Mouse (Mus musculus) stomach, embryonic 16.5 days (tissue): ENCODE measurements around the gene Cdc34. TPM values are rescaled to one million over a fixed set of nuclear protein-coding genes. Genes with fewer than 3 reads are reported as not detected.

Experiments
- ATAC-seq: fragments of 200-750 bp; cut with Nextera tagmentation; 2 replicates; pipeline ENCODE4 v1.8.0; 2017; ENCODE audit warnings: moderate number of reproducible peaks, moderate TSS enrichment; ENCODE audit not compliant: insufficient read depth, low FRiP score
- H3K27ac ChIP-seq: fragments of 300-500 bp; sonication (generic); 2 replicates; pipeline ENCODE4 v1.5.1; 2014; ENCODE audit warnings: low read length
- H3K27me3 ChIP-seq: fragments of 300-500 bp; sonication (generic); 2 replicates; pipeline ENCODE4 v1.6.1; 2014; ENCODE audit warnings: low read length, control low read depth, mixed read lengths; ENCODE audit not compliant: control insufficient read depth, insufficient read depth
- H3K36me3 ChIP-seq: fragments of 300-500 bp; sonication (generic); 2 replicates; pipeline ENCODE4 v1.6.1; 2014; ENCODE audit warnings: low read length; ENCODE audit not compliant: control insufficient read depth, insufficient read depth
- H3K4me1 ChIP-seq: fragments of 300-500 bp; sonication (generic); 2 replicates; pipeline ENCODE4 v1.6.1; 2014; ENCODE audit warnings: low read length, control low read depth, mixed read lengths; ENCODE audit not compliant: control insufficient read depth, insufficient read depth
- H3K4me2 ChIP-seq: fragments of 300-500 bp; sonication (generic); 2 replicates; pipeline ENCODE4 v1.6.1; 2014; ENCODE audit warnings: low read depth, low read length, mixed read lengths
- H3K4me3 ChIP-seq: fragments of 300-500 bp; sonication (generic); replicated peaks from 2 replicates; pipeline ENCODE4 v1.5.1; 2014; ENCODE audit warnings: mild to moderate bottlenecking, low read length
- H3K9ac ChIP-seq: fragments of 300-500 bp; sonication (generic); 2 replicates; pipeline ENCODE4 v1.6.1; 2014; ENCODE audit warnings: low read length
- H3K9me3 ChIP-seq: fragments of 300-500 bp; sonication (generic); replicated peaks from 2 replicates; pipeline ENCODE4 v1.6.1; 2016; ENCODE audit warnings: low read length, control low read depth; ENCODE audit not compliant: control insufficient read depth
- WGBS: fragments of 180-500 bp; shearing (Covaris S2); extraction: QIAGEN DNeasy Blood & Tissue Kit; methylation state at CpG from one replicate; pipeline ENCODE4 v1.1.7; 2014; 5-methylcytosine and 5-hydroxymethylcytosine counted together
- polyA plus RNA-seq: library from polyadenylated mRNA; unstranded; fragments of >200 nt; fragmentation: Nextera tagmentation; extraction: Ambion mirVana; gene quantifications from 2 replicates; pipeline ENCODE4 v1.2.1, GENCODE M21; 2015

The Cdc34 gene
- polyA plus RNA-seq, 1 experiment from 2014 or later, result 84.6 TPM

GRCm38 (mm10) chr10:79717640-79718357, 35.8 kb downstream of the Cdc34 start:
- 4% methylated on average over 43 of the region's 43 CpGs for WGBS
- Histone ChIP-seq H3K9ac (no peak overlapping the region), H3K9me3 (no peaks in the 10 kb centered on the region), H3K4me2 (peak overlapping the region; percentile 95), H3K4me3 (peak overlapping the region; percentile 63), H3K27ac (no peak overlapping the region), H3K4me1 (peaks cover 14% of the 10 kb centered on the region), H3K27me3 (peaks cover 41% of the 10 kb centered on the region), H3K36me3 (no peaks in the 10 kb centered on the region)
- no peak for ATAC-seq

DNA sequence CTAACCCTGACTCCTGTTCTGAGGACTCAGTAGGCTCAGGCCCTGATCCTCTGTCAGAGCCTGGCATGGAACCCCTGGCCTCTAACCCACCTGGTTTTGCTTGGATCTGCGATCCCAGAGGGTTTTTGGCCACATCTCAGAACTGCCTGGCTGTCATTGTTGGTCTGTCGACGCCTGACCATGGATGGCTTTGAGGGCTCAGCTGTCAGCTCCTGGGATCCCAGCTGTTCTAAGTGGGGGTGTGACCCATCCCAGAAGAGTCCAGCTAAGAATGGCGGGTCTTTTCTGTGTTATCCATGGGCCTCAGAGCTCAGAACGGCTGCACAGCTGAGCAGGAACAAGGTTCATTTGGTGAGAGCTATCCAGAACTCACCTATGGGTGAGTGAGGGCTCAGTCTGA, 39.1 kb downstream of the Cdc34 start:
- H3K36me3 ChIP-seq, result no peaks in the 10 kb centered on the region
- H3K4me2 ChIP-seq, result no peak overlapping the region
- ATAC-seq, result no peak
- no peak overlapping the region for H3K9ac ChIP-seq
- peaks cover 13% of the 10 kb centered on the region for H3K4me1 ChIP-seq
- H3K4me3 ChIP-seq, result no peak overlapping the region
- no peak overlapping the region for H3K27ac ChIP-seq
- no peaks in the 10 kb centered on the region for H3K9me3 ChIP-seq
- 59% methylated on average over 5 of the region's 5 CpGs for WGBS
- peaks cover 21% of the 10 kb centered on the region for H3K27me3 ChIP-seq

DNA sequence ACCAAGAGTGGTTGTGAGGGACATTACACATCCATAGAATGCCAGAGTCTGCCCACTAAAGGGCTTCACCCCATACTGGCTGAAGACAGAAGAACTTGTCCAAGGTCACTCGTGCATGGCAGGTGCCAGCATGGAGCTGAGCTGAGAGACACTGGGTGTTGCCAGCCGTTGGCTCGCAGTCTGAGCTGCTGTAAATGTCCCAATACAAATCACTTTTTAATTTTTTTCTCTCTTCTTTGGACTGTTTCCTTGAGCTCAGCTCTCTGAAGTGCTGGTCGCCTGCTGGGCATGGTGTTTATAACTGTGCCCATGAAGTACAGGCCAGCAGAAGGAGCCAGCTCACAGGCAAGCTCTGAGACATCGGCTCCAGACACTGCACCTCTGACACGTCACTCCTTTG, 41.1 kb downstream of the Cdc34 start:
- H3K4me3 ChIP-seq, result no peak overlapping the region
- H3K27ac ChIP-seq, result no peak overlapping the region
- H3K4me2 ChIP-seq, result no peak overlapping the region
- H3K4me1 ChIP-seq, result no peaks in the 10 kb centered on the region
- no peaks in the 10 kb centered on the region for H3K9me3 ChIP-seq
- 63% methylated on average over 6 of the region's 6 CpGs for WGBS
- H3K9ac ChIP-seq, result no peak overlapping the region
- no peaks in the 10 kb centered on the region for H3K36me3 ChIP-seq
- ATAC-seq, result no peak
- peaks cover 4% of the 10 kb centered on the region for H3K27me3 ChIP-seq

- WGBS, result 75% methylated on average over 7 of the region's 7 CpGs
These were observed 41.7 kb downstream of the Cdc34 start for GRCm38 (mm10) chr10:79723692-79724091.

DNA sequence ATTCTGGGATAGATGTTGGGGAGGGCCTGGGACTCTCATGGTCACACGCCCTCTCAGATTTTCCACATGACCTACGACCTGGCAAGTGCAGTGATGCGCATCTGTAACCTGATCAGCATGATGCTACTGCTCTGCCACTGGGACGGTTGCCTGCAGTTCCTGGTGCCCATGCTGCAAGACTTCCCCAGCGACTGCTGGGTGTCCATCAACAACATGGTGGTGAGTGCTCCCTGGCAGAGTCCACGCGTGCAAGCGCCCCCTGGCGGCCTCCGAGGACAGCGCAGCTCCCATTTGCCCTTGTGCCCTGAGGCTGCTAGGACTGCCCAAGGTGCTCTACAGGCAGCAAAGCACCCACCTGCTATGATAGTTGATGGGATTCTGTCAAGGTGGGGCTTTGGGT, 44.1 kb downstream of the Cdc34 start:
- no peaks in the 10 kb centered on the region for H3K4me1 ChIP-seq
- no peak overlapping the region for H3K27ac ChIP-seq
- H3K36me3 ChIP-seq, result no peaks in the 10 kb centered on the region
- H3K4me2 ChIP-seq, result no peak overlapping the region
- H3K9me3 ChIP-seq, result no peaks in the 10 kb centered on the region
- 37% methylated on average over 11 of the region's 11 CpGs for WGBS
- H3K9ac ChIP-seq, result no peak overlapping the region
- H3K4me3 ChIP-seq, result no peak overlapping the region
- no peak for ATAC-seq
- no peaks in the 10 kb centered on the region for H3K27me3 ChIP-seq

More at GRCm38 (mm10) chr10:79723692-79724091, 41.7 kb downstream of the Cdc34 start:
- H3K4me2 ChIP-seq, result no peak overlapping the region
- no peak overlapping the region for H3K27ac ChIP-seq
- ATAC-seq, result no peak
- H3K36me3 ChIP-seq, result no peaks in the 10 kb centered on the region
- no peak overlapping the region for H3K4me3 ChIP-seq
- no peaks in the 10 kb centered on the region for H3K9me3 ChIP-seq
- H3K4me1 ChIP-seq, result no peaks in the 10 kb centered on the region
- H3K9ac ChIP-seq, result no peak overlapping the region
- no peaks in the 10 kb centered on the region for H3K27me3 ChIP-seq

- 62% methylated on average over 28 of the region's 28 CpGs for WGBS
These were observed 46.6 kb downstream of the Cdc34 start for GRCm38 (mm10) chr10:79728323-79729249.

DNA sequence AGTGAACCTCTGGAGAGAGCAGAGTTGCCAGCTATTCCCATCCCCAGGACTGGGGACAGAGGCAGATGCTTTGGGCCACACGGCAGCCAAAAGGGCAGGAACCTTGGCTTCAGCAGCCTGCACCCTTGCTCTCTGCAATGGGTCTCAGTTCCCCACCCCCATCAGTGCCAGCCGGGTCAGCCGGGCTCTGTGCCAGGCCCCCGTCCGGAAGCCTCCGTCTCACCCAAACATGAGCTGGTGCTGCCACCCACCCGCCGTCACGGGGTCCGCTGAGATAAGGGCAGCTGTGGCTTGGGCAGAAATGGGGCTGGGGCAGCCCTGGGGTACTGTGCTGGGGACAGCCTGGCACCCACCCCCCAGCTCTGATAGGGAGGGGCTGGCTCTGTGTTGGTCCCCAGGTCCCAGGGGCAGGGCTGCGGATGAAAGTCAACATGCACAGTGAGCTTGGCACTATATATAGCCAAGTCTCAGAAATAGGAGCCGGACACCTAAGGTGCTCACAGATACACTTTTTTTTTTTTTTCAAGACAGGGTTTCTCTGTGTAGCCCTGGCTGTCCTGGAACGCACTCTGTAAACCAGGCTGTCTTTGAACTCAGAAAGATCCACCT, 47.5 kb downstream of the Cdc34 start:
- Histone ChIP-seq H3K4me1 (no peaks in the 10 kb centered on the region), H3K9ac (no peak overlapping the region), H3K4me2 (no peak overlapping the region), H3K4me3 (no peak overlapping the region), H3K9me3 (no peaks in the 10 kb centered on the region), H3K36me3 (peaks cover 10% of the 10 kb centered on the region), H3K27me3 (no peaks in the 10 kb centered on the region), H3K27ac (no peak overlapping the region)
- no peak for ATAC-seq
- 70% methylated on average over 13 of the region's 13 CpGs for WGBS

More at GRCm38 (mm10) chr10:79728323-79729249, 46.6 kb downstream of the Cdc34 start:
- 0 out of 2 replicates have a peak, but pooled peaks have one; percentile 22 for ATAC-seq
- Histone ChIP-seq H3K4me1 (no peaks in the 10 kb centered on the region), H3K27ac (no peak overlapping the region), H3K4me2 (no peak overlapping the region), H3K4me3 (no peak overlapping the region), H3K9me3 (no peaks in the 10 kb centered on the region), H3K36me3 (0 out of 2 replicates have a peak, but pooled peaks cover under 1% of the 10 kb centered on the region), H3K27me3 (no peaks in the 10 kb centered on the region), H3K9ac (no peak overlapping the region)

- no peaks in the 10 kb centered on the region for H3K27me3 ChIP-seq
- H3K9ac ChIP-seq, result no peak overlapping the region
- no peaks in the 10 kb centered on the region for H3K4me1 ChIP-seq
- H3K4me3 ChIP-seq, result no peak overlapping the region
- H3K9me3 ChIP-seq, result peaks cover 10% of the 10 kb centered on the region; the same call in 1 of the 2 replicates
- no peak overlapping the region for H3K27ac ChIP-seq
- peaks cover 36% of the 10 kb centered on the region for H3K36me3 ChIP-seq
- H3K4me2 ChIP-seq, result no peak overlapping the region
- ATAC-seq, result no peak
- WGBS, result 96% methylated on average over 1 of the region's 1 CpGs
These were observed 50.5 kb downstream of the Cdc34 start for GRCm38 (mm10) chr10:79732500-79732899.

GRCm38 (mm10) chr10:79733847-79734246, 51.9 kb downstream of the Cdc34 start:
- H3K4me1 ChIP-seq, result no peaks in the 10 kb centered on the region
- no peak for ATAC-seq
- no peaks in the 10 kb centered on the region for H3K27me3 ChIP-seq
- H3K27ac ChIP-seq, result no peak overlapping the region
- H3K4me2 ChIP-seq, result no peak overlapping the region
- no peak overlapping the region for H3K4me3 ChIP-seq
- WGBS, result 97% methylated on average over 15 of the region's 15 CpGs
- no peak overlapping the region for H3K9ac ChIP-seq
- peaks cover 21% of the 10 kb centered on the region for H3K9me3 ChIP-seq
- peaks cover 49% of the 10 kb centered on the region for H3K36me3 ChIP-seq
